Mouse (Mus musculus) layer of hippocampus, adult 9-10 months (tissue): ENCODE measurements around the gene Fto.
A peak's percentile ranks its signal among the peaks of the same experiment; 100 is the strongest.

Experiments
- DNase-seq: peaks from one replicate; pipeline ENCODE4 v3.0.0; 2022; ENCODE audit warnings: low spot score

The Fto gene

GRCm38 (mm10) chr8:91357493-91358014 lies 44.2 kb downstream of the Fto start:
- DNase-seq = no peak

- DNase-seq = no peak
Observed at GRCm38 (mm10) chr8:91358016-91358415, 44.7 kb downstream of the Fto start.

- DNase-seq = no peak
Observed at GRCm38 (mm10) chr8:91359511-91359910, 46.2 kb downstream of the Fto start.

GRCm38 (mm10) chr8:91360644-91361357 lies 47.5 kb downstream of the Fto start:
- DNase-seq = no peak

GRCm38 (mm10) chr8:91363272-91363860 lies 50.0 kb downstream of the Fto start:
- no peak for DNase-seq

- no peak for DNase-seq
Observed at GRCm38 (mm10) chr8:91364216-91364615, 50.9 kb downstream of the Fto start.

GRCm38 (mm10) chr8:91365804-91366203 lies 52.5 kb downstream of the Fto start:
- DNase-seq = no peak

GRCm38 (mm10) chr8:91370899-91371298 lies 57.6 kb downstream of the Fto start:
- DNase-seq = no peak

- DNase-seq = no peak
Observed at GRCm38 (mm10) chr8:91371995-91372394, 58.7 kb downstream of the Fto start.

- no peak for DNase-seq
Observed at GRCm38 (mm10) chr8:91372780-91373577, 59.7 kb downstream of the Fto start.

- no peak for DNase-seq
Observed at GRCm38 (mm10) chr8:91375054-91375938, 62.0 kb downstream of the Fto start.

GRCm38 (mm10) chr8:91376785-91377184 lies 63.5 kb downstream of the Fto start:
- no peak for DNase-seq

GRCm38 (mm10) chr8:91377275-91377674 lies 64.0 kb downstream of the Fto start:
- no peak for DNase-seq

- DNase-seq = peak; percentile 61
Observed at GRCm38 (mm10) chr8:91378846-91379499, 65.6 kb downstream of the Fto start.

- no peak for DNase-seq
Observed at GRCm38 (mm10) chr8:91380796-91381542, 67.6 kb downstream of the Fto start.

GRCm38 (mm10) chr8:91381543-91382106 lies 68.3 kb downstream of the Fto start:
- no peak for DNase-seq

GRCm38 (mm10) chr8:91383210-91383609 lies 69.9 kb downstream of the Fto start:
- DNase-seq = no peak

- no peak for DNase-seq
Observed at GRCm38 (mm10) chr8:91383811-91384210, 70.5 kb downstream of the Fto start.

GRCm38 (mm10) chr8:91384389-91384788 lies 71.1 kb downstream of the Fto start:
- DNase-seq = no peak

GRCm38 (mm10) chr8:91385808-91386207 lies 72.5 kb downstream of the Fto start:
- no peak for DNase-seq
